Mouse (Mus musculus) cerebellum, postnatal 10 days (tissue): Measurements from ENCODE around the gene Ranbp2.

Source experiments
- DNase-seq, 2 experiments: peaks; one replicate each; pipeline ENCODE4 v3.0.0; 2021; ENCODE audit warnings: mixed read lengths in 2 of 2

Ranbp2 gene

GRCm38 (mm10) chr10:58446384-58447279 lies at the start of gene Ranbp2:
Gene Ranbp2 (plus strand): TSS chr10:58446920.
- peak; percentile 99 to 100 for DNase-seq

GRCm38 (mm10) chr10:58398941-58399340 lies 47.8 kb upstream of the Ranbp2 start:
- no peak for DNase-seq

- DNase-seq = no peak
Measured at GRCm38 (mm10) chr10:58401838-58402237, 44.9 kb upstream of the Ranbp2 start.

GRCm38 (mm10) chr10:58404639-58405038 lies 42.1 kb upstream of the Ranbp2 start:
- no peak for DNase-seq

- no peak for DNase-seq
Measured at GRCm38 (mm10) chr10:58405285-58405948, 41.3 kb upstream of the Ranbp2 start.

GRCm38 (mm10) chr10:58405949-58406305 lies 40.8 kb upstream of the Ranbp2 start:
- no peak for DNase-seq

GRCm38 (mm10) chr10:58412331-58412730 lies 34.4 kb upstream of the Ranbp2 start:
- DNase-seq = no peak

GRCm38 (mm10) chr10:58412852-58413251 lies 33.9 kb upstream of the Ranbp2 start:
- DNase-seq = no peak

- no peak for DNase-seq
Measured at GRCm38 (mm10) chr10:58416702-58417101, 30.0 kb upstream of the Ranbp2 start.

- DNase-seq = no peak
Measured at GRCm38 (mm10) chr10:58418290-58418971, 28.3 kb upstream of the Ranbp2 start.

GRCm38 (mm10) chr10:58427930-58428329 lies 18.8 kb upstream of the Ranbp2 start:
- DNase-seq = no peak

- no peak for DNase-seq
Measured at GRCm38 (mm10) chr10:58445850-58446249, 870 bp upstream of the Ranbp2 start.

GRCm38 (mm10) chr10:58447280-58447781 lies 611 bp downstream of the Ranbp2 start:
- no peak for DNase-seq

GRCm38 (mm10) chr10:58451575-58451974 lies 4.9 kb downstream of the Ranbp2 start:
- DNase-seq = no peak

- DNase-seq = no peak
Measured at GRCm38 (mm10) chr10:58452185-58452584, 5.5 kb downstream of the Ranbp2 start.

GRCm38 (mm10) chr10:58459896-58460295 lies 13.2 kb downstream of the Ranbp2 start:
- DNase-seq = no peak

GRCm38 (mm10) chr10:58477086-58477755 lies 30.5 kb downstream of the Ranbp2 start:
- no peak for DNase-seq

- no peak for DNase-seq
Measured at GRCm38 (mm10) chr10:58478071-58478578, 31.4 kb downstream of the Ranbp2 start.

- no peak for DNase-seq
Measured at GRCm38 (mm10) chr10:58479954-58480490, 33.3 kb downstream of the Ranbp2 start.

GRCm38 (mm10) chr10:58491031-58491430 lies 44.3 kb downstream of the Ranbp2 start:
- no peak for DNase-seq

GRCm38 (mm10) chr10:58495637-58496036 lies 48.9 kb downstream of the Ranbp2 start:
- DNase-seq = no peak

- no peak for DNase-seq
Measured at GRCm38 (mm10) chr10:58496732-58497131, 50.0 kb downstream of the Ranbp2 start.
